Mouse (Mus musculus): ENCODE measurements at regions not wholly inside any gene's neighbourhood (a gene's known extent, or its start where the extent isn't known, plus 50 kb on each side); places are given as distances from the start of the nearest gene placed in this dataset.

DNA sequence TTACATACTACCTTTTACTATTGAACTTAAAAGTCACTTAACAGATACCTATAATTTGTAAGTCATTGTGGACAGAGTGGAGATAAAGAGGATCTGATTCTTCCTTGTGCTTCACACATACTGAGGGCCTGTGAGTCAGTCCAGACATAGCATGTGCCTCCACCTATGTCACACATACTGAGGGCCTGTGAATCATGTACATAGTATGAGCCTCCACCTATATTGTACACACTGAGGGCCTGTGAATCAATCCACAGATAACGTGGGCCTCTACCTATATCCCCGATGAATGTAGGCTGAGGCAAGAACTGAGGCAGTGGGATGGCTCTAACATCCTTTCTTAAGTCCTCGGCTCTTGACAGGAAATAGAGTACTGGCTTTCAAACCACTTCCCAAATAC is 505.2 kb upstream of the Camk1g start:
- 95% methylated on average over 3 of the region's 3 CpGs for WGBS
- Histone ChIP-seq H3K27ac (ENCODE audit: insufficient read depth, low read length) (no peak overlapping the region), H3K27me3 (ENCODE audit: control insufficient read depth, insufficient read depth, low read length) (no peaks in the 10 kb centered on the region), H3K4me3 (replicated peaks; ENCODE audit: insufficient read depth, low read depth, low read length) (no peak overlapping the region), H3K4me1 (ENCODE audit: control insufficient read depth, insufficient read depth, low read length) (no peaks in the 10 kb centered on the region)
- no peak for TF ChIP-seq CTCF (IDR thresholded peaks at IDR 0.05; ENCODE audit: borderline replicate concordance, insufficient read depth, low read depth, low read length)
- TF ChIP-seq POLR2A (IDR thresholded peaks at IDR 0.05; ENCODE audit: borderline replicate concordance, insufficient read depth, low read length), result no peak
- DNase-seq, result no peak

DNA sequence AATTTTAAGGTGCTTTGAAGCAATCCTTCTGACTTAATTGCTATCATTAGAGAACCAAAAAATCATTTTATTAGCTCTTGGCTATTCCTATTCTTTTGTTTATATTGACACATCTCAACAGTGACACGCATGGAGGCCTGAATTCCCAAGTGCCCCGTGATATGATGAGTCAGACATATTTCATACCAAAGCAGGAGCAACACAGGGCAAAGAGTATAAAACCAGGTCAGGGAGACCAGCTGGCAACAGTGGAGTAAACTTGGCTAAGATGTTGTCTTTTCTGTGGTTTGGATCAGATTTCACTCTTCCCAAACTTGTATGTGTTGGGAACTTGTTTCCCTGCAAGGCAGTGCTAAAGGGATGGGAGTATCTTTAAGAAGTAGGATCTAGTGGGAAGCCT is 500.6 kb upstream of the Camk1g start:
- Histone ChIP-seq H3K4me1 (ENCODE audit: control insufficient read depth, insufficient read depth, low read length) (no peaks in the 10 kb centered on the region), H3K27ac (ENCODE audit: insufficient read depth, low read length) (no peak overlapping the region), H3K27me3 (ENCODE audit: control insufficient read depth, insufficient read depth, low read length) (no peaks in the 10 kb centered on the region), H3K4me3 (replicated peaks; ENCODE audit: insufficient read depth, low read depth, low read length) (no peak overlapping the region)
- 79% methylated on average over 2 of the region's 2 CpGs for WGBS
- TF ChIP-seq POLR2A (IDR thresholded peaks at IDR 0.05; ENCODE audit: borderline replicate concordance, insufficient read depth, low read length) (no peak), CTCF (IDR thresholded peaks at IDR 0.05; ENCODE audit: borderline replicate concordance, insufficient read depth, low read depth, low read length) (no peak)
- no peak for DNase-seq

DNA sequence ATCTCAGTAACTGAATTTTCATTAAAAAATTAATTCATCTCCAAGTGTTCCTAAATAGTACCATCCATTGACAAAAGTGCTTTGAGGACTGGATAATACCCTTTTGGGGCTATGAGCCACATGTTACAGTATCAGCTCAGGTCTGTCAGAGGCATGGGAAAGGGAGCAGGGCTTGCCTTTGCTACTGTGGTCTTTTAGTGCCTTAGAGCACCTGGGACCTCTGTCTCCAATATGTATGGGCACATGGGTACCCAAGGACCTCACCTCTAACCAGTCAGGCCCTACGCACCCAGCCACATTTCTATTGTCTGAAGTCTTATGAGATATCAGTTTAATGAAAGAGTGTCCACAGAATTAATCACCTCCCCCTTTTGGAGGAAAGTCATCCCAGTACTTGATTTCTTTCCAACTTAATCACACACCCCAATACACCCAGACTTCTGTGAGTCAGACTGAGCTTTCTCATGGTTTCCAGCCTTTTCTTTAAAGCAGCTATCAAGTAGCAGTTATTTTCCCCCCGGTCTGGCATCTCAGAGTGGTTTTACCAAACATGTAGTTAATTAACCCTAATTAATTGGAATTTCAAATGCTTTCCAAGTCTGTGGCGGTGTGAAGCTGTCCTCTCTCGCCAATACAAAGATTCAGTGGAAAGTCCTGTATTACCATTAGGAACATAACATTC is 498.7 kb upstream of the Camk1g start:
- Histone ChIP-seq H3K27me3 (ENCODE audit: control insufficient read depth, insufficient read depth, low read length) (no peaks in the 10 kb centered on the region), H3K27ac (ENCODE audit: insufficient read depth, low read length) (no peak overlapping the region), H3K4me3 (replicated peaks; ENCODE audit: insufficient read depth, low read depth, low read length) (no peak overlapping the region), H3K4me1 (ENCODE audit: control insufficient read depth, insufficient read depth, low read length) (no peaks in the 10 kb centered on the region)
- DNase-seq, result no peak
- TF ChIP-seq CTCF (IDR thresholded peaks at IDR 0.05; ENCODE audit: borderline replicate concordance, insufficient read depth, low read depth, low read length) (no peak), POLR2A (IDR thresholded peaks at IDR 0.05; ENCODE audit: borderline replicate concordance, insufficient read depth, low read length) (no peak)
- WGBS, result 70% methylated on average over 4 of the region's 4 CpGs

DNA sequence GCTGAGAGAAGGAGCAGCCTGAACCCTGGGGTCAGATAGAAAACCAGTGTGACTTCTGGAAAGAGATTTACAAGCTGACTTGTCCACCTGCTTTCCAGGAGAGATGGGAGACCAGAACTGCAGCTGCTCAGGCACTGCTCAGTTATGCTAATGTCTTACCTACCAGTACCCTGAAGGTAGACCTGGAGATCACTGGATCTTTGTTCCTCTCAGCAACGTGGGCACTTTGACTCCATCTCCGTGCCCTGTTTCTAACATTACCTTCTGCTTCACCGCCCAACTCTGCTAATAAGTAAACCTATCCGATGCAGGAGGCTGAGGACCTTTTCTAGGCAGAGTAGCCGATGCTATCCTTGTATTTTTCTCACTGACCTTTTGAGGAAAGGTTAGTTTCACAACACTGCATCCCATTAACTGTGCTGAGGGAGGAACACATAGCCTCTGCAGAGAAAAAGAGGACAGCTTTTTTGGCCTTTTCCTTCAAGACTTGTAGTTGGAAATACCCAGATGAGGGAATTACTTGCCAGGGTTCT is 490.7 kb upstream of the Camk1g start:
- DNase-seq, result no peak
- TF ChIP-seq POLR2A (IDR thresholded peaks at IDR 0.05; ENCODE audit: borderline replicate concordance, insufficient read depth, low read length) (no peak), CTCF (IDR thresholded peaks at IDR 0.05; ENCODE audit: borderline replicate concordance, insufficient read depth, low read depth, low read length) (no peak)
- 85% methylated on average over 5 of the region's 5 CpGs for WGBS

DNA sequence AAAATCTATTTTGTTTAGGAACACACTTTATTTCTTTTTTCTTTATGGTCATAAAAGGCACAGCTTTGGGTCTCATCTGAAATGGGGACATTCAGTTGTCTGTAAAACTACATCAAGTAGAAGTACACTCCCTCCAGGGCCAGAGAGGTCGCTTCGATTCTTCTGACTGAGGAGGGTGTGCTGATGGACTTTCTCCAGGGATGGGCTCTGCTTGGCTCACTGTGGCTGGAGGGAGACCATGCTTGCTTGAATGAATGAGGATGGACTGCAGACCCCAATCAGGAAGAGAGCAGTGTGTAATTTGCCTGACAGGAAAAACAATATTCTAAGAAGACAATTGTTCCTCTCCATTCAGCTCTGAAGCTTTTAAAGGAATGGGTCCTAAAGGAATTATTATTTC is 490.3 kb upstream of the Camk1g start:
- Histone ChIP-seq H3K4me3 (replicated peaks; ENCODE audit: insufficient read depth, low read depth, low read length) (no peak overlapping the region), H3K27me3 (ENCODE audit: control insufficient read depth, insufficient read depth, low read length) (no peaks in the 10 kb centered on the region), H3K27ac (ENCODE audit: insufficient read depth, low read length) (no peak overlapping the region), H3K4me1 (ENCODE audit: control insufficient read depth, insufficient read depth, low read length) (no peaks in the 10 kb centered on the region)
- 72% methylated on average over 2 of the region's 2 CpGs for WGBS
- TF ChIP-seq POLR2A (IDR thresholded peaks at IDR 0.05; ENCODE audit: borderline replicate concordance, insufficient read depth, low read length), result no peak
- no peak for TF ChIP-seq CTCF (IDR thresholded peaks at IDR 0.05; ENCODE audit: borderline replicate concordance, insufficient read depth, low read depth, low read length)
- no peak for DNase-seq

More for the DNA sequence above, 490.7 kb upstream of the Camk1g start:
- Histone ChIP-seq H3K27me3 (ENCODE audit: control insufficient read depth, insufficient read depth, low read length) (no peaks in the 10 kb centered on the region), H3K27ac (ENCODE audit: insufficient read depth, low read length) (no peak overlapping the region), H3K4me1 (ENCODE audit: control insufficient read depth, insufficient read depth, low read length) (no peaks in the 10 kb centered on the region), H3K4me3 (replicated peaks; ENCODE audit: insufficient read depth, low read depth, low read length) (no peak overlapping the region)

DNA sequence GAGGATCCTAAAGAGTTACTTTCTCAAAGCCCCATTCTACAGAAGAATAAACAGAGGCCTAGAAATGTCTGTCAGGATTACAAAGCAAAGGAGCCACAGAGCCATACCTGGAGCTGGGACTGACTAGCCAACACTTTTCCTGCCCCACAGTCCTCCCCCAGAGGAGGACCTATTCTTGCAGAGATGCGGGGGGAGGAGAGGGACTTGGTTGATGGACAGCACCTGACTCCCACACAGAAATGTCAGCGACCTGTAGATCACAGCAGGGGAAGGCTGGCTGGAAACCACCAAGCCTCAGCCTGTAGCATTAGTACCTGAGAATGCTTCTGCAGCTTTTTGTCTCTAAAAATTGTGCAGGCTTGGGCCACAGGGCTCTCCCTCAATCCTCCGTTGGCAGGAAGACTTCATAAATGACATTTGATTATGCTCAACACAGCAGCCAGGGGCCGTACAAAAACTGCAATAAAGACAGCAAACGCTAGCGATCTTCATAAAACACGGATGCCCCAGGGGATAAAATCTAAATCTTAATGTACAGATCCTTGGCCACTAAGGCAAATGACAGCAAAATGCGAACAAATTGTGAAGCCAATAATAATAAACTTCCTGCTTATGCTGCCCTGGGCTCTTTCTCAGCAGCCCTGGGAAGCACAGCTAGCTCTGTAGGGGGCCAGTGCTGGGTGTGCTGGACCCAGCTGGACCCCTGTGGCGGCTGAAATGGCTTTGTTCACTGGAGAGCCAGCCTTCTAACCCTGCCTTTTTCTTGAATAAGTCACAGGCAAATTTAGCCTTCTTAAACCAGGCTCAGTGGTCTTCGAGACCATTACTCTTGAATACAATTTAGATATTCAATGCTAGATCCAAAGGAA is 489.4 kb upstream of the Camk1g start:
- DNase-seq, result no peak
- no peak for TF ChIP-seq CTCF (IDR thresholded peaks at IDR 0.05; ENCODE audit: borderline replicate concordance, insufficient read depth, low read depth, low read length)
- TF ChIP-seq POLR2A (IDR thresholded peaks at IDR 0.05; ENCODE audit: borderline replicate concordance, insufficient read depth, low read length), result no peak
- 56% methylated on average over 10 of the region's 10 CpGs for WGBS
- Histone ChIP-seq H3K4me1 (ENCODE audit: control insufficient read depth, insufficient read depth, low read length) (no peaks in the 10 kb centered on the region), H3K4me3 (replicated peaks; ENCODE audit: insufficient read depth, low read depth, low read length) (no peak overlapping the region), H3K27me3 (ENCODE audit: control insufficient read depth, insufficient read depth, low read length) (no peaks in the 10 kb centered on the region), H3K27ac (ENCODE audit: insufficient read depth, low read length) (no peak overlapping the region)

DNA sequence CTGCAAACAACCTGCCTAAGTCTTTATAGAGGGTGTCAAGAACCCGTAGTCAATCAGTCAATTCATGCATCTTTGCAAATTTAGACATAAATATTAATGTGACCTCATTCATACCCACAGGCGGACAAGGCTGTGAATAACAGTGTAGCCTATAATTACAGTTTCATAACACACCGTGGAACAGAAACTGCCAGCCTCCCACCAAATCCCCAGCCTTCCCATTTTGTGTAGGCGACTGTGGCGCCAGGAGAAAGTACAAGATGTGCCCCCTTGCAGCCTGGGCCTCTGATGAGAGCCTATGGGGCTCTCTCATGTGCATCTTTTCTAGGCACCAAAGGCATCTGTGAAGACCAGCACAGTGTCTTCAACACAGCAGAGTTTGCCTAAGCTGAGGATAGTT is 477.8 kb upstream of the Camk1g start:
- DNase-seq, result no peak
- Histone ChIP-seq H3K4me3 (replicated peaks; ENCODE audit: insufficient read depth, low read depth, low read length) (no peak overlapping the region), H3K27ac (ENCODE audit: insufficient read depth, low read length) (no peak overlapping the region), H3K4me1 (ENCODE audit: control insufficient read depth, insufficient read depth, low read length) (no peaks in the 10 kb centered on the region), H3K27me3 (ENCODE audit: control insufficient read depth, insufficient read depth, low read length) (no peaks in the 10 kb centered on the region)
- 68% methylated on average over 5 of the region's 5 CpGs for WGBS
- TF ChIP-seq POLR2A (IDR thresholded peaks at IDR 0.05; ENCODE audit: borderline replicate concordance, insufficient read depth, low read length), result no peak
- no peak for TF ChIP-seq CTCF (IDR thresholded peaks at IDR 0.05; ENCODE audit: borderline replicate concordance, insufficient read depth, low read depth, low read length)
